Mouse (Mus musculus): ENCODE results near the gene Setd1a. TPM values are rescaled to one million over a fixed set of nuclear protein-coding genes. Genes with fewer than 3 reads are reported as not detected.

Gene Setd1a
- polyA plus RNA-seq, 1 experiment from 2014 or later, result 10.5 TPM

GRCm38 (mm10) chr7:127840886-127841285, 64.4 kb downstream of the Setd1a start:
- ATAC-seq, result peak; percentile 27
- Histone ChIP-seq H3K4me2 (replicated peaks; ENCODE audit: low read depth, low read length) (peak overlapping the region; percentile 89), H3K4me3 (ENCODE audit: low read depth, low read length) (peak overlapping the region; percentile 89), H3K4me1 (ENCODE audit: insufficient read depth, low read depth, low read length) (no peaks in the 10 kb centered on the region; the same call in 1 of the 2 replicates), H3K27ac (ENCODE audit: low read length) (peak overlapping the region; percentile 92), H3K36me3 (ENCODE audit: insufficient read depth, low read length) (0 out of 2 replicates have a peak, but pooled peaks cover 4% of the 10 kb centered on the region), H3K27me3 (replicated peaks; ENCODE audit: insufficient read depth, low read length) (no peaks in the 10 kb centered on the region), H3K9ac (replicated peaks; ENCODE audit: low read depth) (peak overlapping the region; percentile 50), H3K9me3 (ENCODE audit: low read length) (no peaks in the 10 kb centered on the region)
- TF ChIP-seq EP300 (IDR thresholded peaks at IDR 0.05) (no peak), CTCF (IDR thresholded peaks at IDR 0.05) (no peak)
- WGBS, result 3% methylated on average over 15 of the region's 15 CpGs
- DNase-seq (ENCODE audit: low spot score), result peak; percentile 55

GRCm38 (mm10) chr7:127841340-127842000, 65.0 kb downstream of the Setd1a start:
- Histone ChIP-seq H3K36me3 (ENCODE audit: insufficient read depth, low read length) (peaks cover 7% of the 10 kb centered on the region; the same call in 1 of the 2 replicates), H3K4me1 (ENCODE audit: insufficient read depth, low read depth, low read length) (no peaks in the 10 kb centered on the region; the same call in 1 of the 2 replicates), H3K27me3 (replicated peaks; ENCODE audit: insufficient read depth, low read length) (no peaks in the 10 kb centered on the region), H3K27ac (ENCODE audit: low read length) (peak overlapping the region; percentile 92), H3K9ac (replicated peaks; ENCODE audit: low read depth) (peak overlapping the region; percentile 72), H3K4me3 (ENCODE audit: low read depth, low read length) (peak overlapping the region; percentile 89), H3K4me2 (replicated peaks; ENCODE audit: low read depth, low read length) (peak overlapping the region; percentile 89), H3K9me3 (ENCODE audit: low read length) (no peaks in the 10 kb centered on the region)
- TF ChIP-seq EP300 (IDR thresholded peaks at IDR 0.05), result peak; percentile 68; the same call in 1 of the 2 replicates
- no peak; the same call in 1 of the 2 replicates for TF ChIP-seq CTCF (IDR thresholded peaks at IDR 0.05)
- WGBS, result under 1% methylated on average over 42 of the region's 46 CpGs
- DNase-seq (ENCODE audit: low spot score), result peak; percentile 98
- peak; percentile 95 for ATAC-seq

- no peak for TF ChIP-seq EP300 (IDR thresholded peaks at IDR 0.05)
- no peak for TF ChIP-seq CTCF (IDR thresholded peaks at IDR 0.05)
- ATAC-seq (peak; percentile 57), DNase-seq (ENCODE audit: low spot score) (peak; percentile 93)
- H3K36me3 ChIP-seq (ENCODE audit: insufficient read depth, low read length), result peaks cover 9% of the 10 kb centered on the region; the same call in 1 of the 2 replicates
- under 1% methylated on average over 40 of the region's 40 CpGs for WGBS
- H3K4me2 ChIP-seq (replicated peaks; ENCODE audit: low read depth, low read length), result peak overlapping the region; percentile 89
- peak overlapping the region; percentile 89 for H3K4me3 ChIP-seq (ENCODE audit: low read depth, low read length)
- no peaks in the 10 kb centered on the region for H3K9me3 ChIP-seq (ENCODE audit: low read length)
- H3K27ac ChIP-seq (ENCODE audit: low read length), result peak overlapping the region; percentile 92
- no peaks in the 10 kb centered on the region; the same call in 1 of the 2 replicates for H3K4me1 ChIP-seq (ENCODE audit: insufficient read depth, low read depth, low read length)
- no peaks in the 10 kb centered on the region for H3K27me3 ChIP-seq (replicated peaks; ENCODE audit: insufficient read depth, low read length)
- H3K9ac ChIP-seq (replicated peaks; ENCODE audit: low read depth), result peak overlapping the region; percentile 72
These were observed 65.7 kb downstream of the Setd1a start for GRCm38 (mm10) chr7:127842001-127842718.

Other genes with a start within 250 kb of the Setd1a start
- gene Tmem265, start 215.3 kb upstream of the Setd1a start, polyA plus RNA-seq (2015; fragmentation: Nextera tagmentation; extraction: Ambion mirVana), result 5.4 and 6.1 TPM in 2 replicates
- 31.7 and 34.4 TPM in 2 replicates for gene Phkg2, start 203.3 kb upstream of the Setd1a start, polyA plus RNA-seq (2015; fragmentation: Nextera tagmentation; extraction: Ambion mirVana)
- gene Ccdc189, start 188.1 kb upstream of the Setd1a start, polyA plus RNA-seq (2015; fragmentation: Nextera tagmentation; extraction: Ambion mirVana), result 28.8 and 29.5 TPM in 2 replicates
- 25.9 and 27.1 TPM in 2 replicates for gene Rnf40, start 187.9 kb upstream of the Setd1a start, polyA plus RNA-seq (2015; fragmentation: Nextera tagmentation; extraction: Ambion mirVana)
- gene Zfp629, start 160.9 kb upstream of the Setd1a start, polyA plus RNA-seq (2015; fragmentation: Nextera tagmentation; extraction: Ambion mirVana), result 5.2 and 6.0 TPM in 2 replicates
- 34.1 TPM in 2 replicates for gene Bcl7c, start 67.7 kb upstream of the Setd1a start, polyA plus RNA-seq (2015; fragmentation: Nextera tagmentation; extraction: Ambion mirVana)
- 9.9 and 10.4 TPM in 2 replicates for gene Ctf1, start 63.9 kb upstream of the Setd1a start, polyA plus RNA-seq (2015; fragmentation: Nextera tagmentation; extraction: Ambion mirVana)
- 0.07 and 0.08 TPM in 2 replicates for gene Ctf2, start 44.5 kb upstream of the Setd1a start, polyA plus RNA-seq (2015; fragmentation: Nextera tagmentation; extraction: Ambion mirVana)
- 1.6 TPM in 2 replicates for gene Fbxl19, start 32.1 kb upstream of the Setd1a start, polyA plus RNA-seq (2015; fragmentation: Nextera tagmentation; extraction: Ambion mirVana)
- gene Orai3, start 6.9 kb upstream of the Setd1a start, polyA plus RNA-seq (2015; fragmentation: Nextera tagmentation; extraction: Ambion mirVana), result 38.5 and 42.8 TPM in 2 replicates
- not detected in 2 replicates for gene Gm49388, start 8.9 kb downstream of the Setd1a start, polyA plus RNA-seq (2015; fragmentation: Nextera tagmentation; extraction: Ambion mirVana)
- gene Hsd3b7, start 23.9 kb downstream of the Setd1a start, polyA plus RNA-seq (2015; fragmentation: Nextera tagmentation; extraction: Ambion mirVana), result 52.8 and 55.8 TPM in 2 replicates
- gene Stx4a, start 47.6 kb downstream of the Setd1a start, polyA plus RNA-seq (2015; fragmentation: Nextera tagmentation; extraction: Ambion mirVana), result 41.3 and 49.2 TPM in 2 replicates
- gene Stx1b, start 47.9 kb downstream of the Setd1a start, polyA plus RNA-seq (2015; fragmentation: Nextera tagmentation; extraction: Ambion mirVana), result 0.74 and 0.94 TPM in 2 replicates
- gene Zfp646, start 99.6 kb downstream of the Setd1a start, polyA plus RNA-seq (2015; fragmentation: Nextera tagmentation; extraction: Ambion mirVana), result 6.3 and 6.8 TPM in 2 replicates
- 9.4 and 10.0 TPM in 2 replicates for gene Zfp668, start 100.2 kb downstream of the Setd1a start, polyA plus RNA-seq (2015; fragmentation: Nextera tagmentation; extraction: Ambion mirVana)
- gene Prss53, start 114.3 kb downstream of the Setd1a start, polyA plus RNA-seq (2015; fragmentation: Nextera tagmentation; extraction: Ambion mirVana), result 0.56 and 0.76 TPM in 2 replicates
- gene Gm21974, start 118.8 kb downstream of the Setd1a start, polyA plus RNA-seq (2015; fragmentation: Nextera tagmentation; extraction: Ambion mirVana), result not detected in 2 replicates
- gene Vkorc1, start 118.9 kb downstream of the Setd1a start, polyA plus RNA-seq (2015; fragmentation: Nextera tagmentation; extraction: Ambion mirVana), result 134 TPM in 2 replicates
- 74.4 and 81.2 TPM in 2 replicates for gene Bckdk, start 127.4 kb downstream of the Setd1a start, polyA plus RNA-seq (2015; fragmentation: Nextera tagmentation; extraction: Ambion mirVana)
- 21.1 TPM in 2 replicates for gene Kat8, start 135.8 kb downstream of the Setd1a start, polyA plus RNA-seq (2015; fragmentation: Nextera tagmentation; extraction: Ambion mirVana)
- 141 and 152 TPM in 2 replicates for gene Prss8, start 153.4 kb downstream of the Setd1a start, polyA plus RNA-seq (2015; fragmentation: Nextera tagmentation; extraction: Ambion mirVana)
- gene Prss36, start 170.1 kb downstream of the Setd1a start, polyA plus RNA-seq (2015; fragmentation: Nextera tagmentation; extraction: Ambion mirVana), result 9.2 and 10.0 TPM in 2 replicates
- gene Fus, start 190.8 kb downstream of the Setd1a start, polyA plus RNA-seq (2015; fragmentation: Nextera tagmentation; extraction: Ambion mirVana), result 139 and 147 TPM in 2 replicates
- gene Pycard, start 217.2 kb downstream of the Setd1a start, polyA plus RNA-seq (2015; fragmentation: Nextera tagmentation; extraction: Ambion mirVana), result 33.7 and 35.3 TPM in 2 replicates
- 0.14 and 0.19 TPM in 2 replicates for gene Trim72, start 227.3 kb downstream of the Setd1a start, polyA plus RNA-seq (2015; fragmentation: Nextera tagmentation; extraction: Ambion mirVana)

All from lung, postnatal 0 days (tissue).